Mouse (Mus musculus): ENCODE measurements around the gene Zfp14. TPM values are rescaled to one million over a fixed set of nuclear protein-coding genes. Genes with fewer than 3 reads are reported as not detected.

Zfp14 gene
- total RNA-seq, 2 experiments from 2014 or later = 8.5 to 8.7 TPM

Small RNA genes within 50 kb of the gene (microRNA-seq; reads per million reads assigned to microRNA genes)
- gene Gm23368 = 0 reads per million in 2 experiments

Other genes with a start within 250 kb of the Zfp14 start
- 10 to 100 TPM; 18.9 to 23.2 TPM for gene Zfp790, start 235.3 kb downstream of the Zfp14 start, total RNA-seq (2021)
- 10 to 100 TPM; 17.1 to 24.1 TPM for gene Zfp940, start 197.7 kb downstream of the Zfp14 start, total RNA-seq (2021)
- 10 to 100 TPM; 14.0 to 14.4 TPM for gene Zfp420, start 191.4 kb downstream of the Zfp14 start, total RNA-seq (2021)
- gene Zfp27, start 144.8 kb downstream of the Zfp14 start, total RNA-seq (2021) = 10 to 100 TPM; 20.0 to 21.3 TPM
- gene Zfp383, start 143.2 kb downstream of the Zfp14 start, total RNA-seq (2021) = 1 to 10 TPM; 9.0 to 9.3 TPM
- 10 to 100 TPM; 21.3 to 22.0 TPM for gene Zfp74, start 97.3 kb downstream of the Zfp14 start, total RNA-seq (2021)
- 1 to 10 TPM; 4.7 to 5.9 TPM for gene Zfp568, start 67.4 kb downstream of the Zfp14 start, total RNA-seq (2021)
- gene Zfp82, start 21.5 kb upstream of the Zfp14 start, total RNA-seq (2021) = 1 to 10 TPM; 3.2 to 4.1 TPM
- 1 to 10 TPM in 1 of 2 experiments, not detected in 1; 2.2 TPM for gene Gm26920, start 39.0 kb upstream of the Zfp14 start, total RNA-seq (2021)
- gene Zfp566, start 39.1 kb upstream of the Zfp14 start, total RNA-seq (2021) = 10 to 100 TPM; 10.3 to 13.1 TPM
- gene Zfp260, start 43.4 kb upstream of the Zfp14 start, total RNA-seq (2021) = 10 to 100 TPM; 54.7 to 62.8 TPM
- 10 to 100 TPM; 28.0 to 32.8 TPM for gene Zfp382, start 70.6 kb upstream of the Zfp14 start, total RNA-seq (2021)
- gene Zfp146, start 118.4 kb upstream of the Zfp14 start, total RNA-seq (2021) = 10 to 100 TPM; 52.7 to 56.3 TPM
- 1 to 10 TPM; 5.3 to 5.6 TPM for gene Cox7a1, start 132.8 kb upstream of the Zfp14 start, total RNA-seq (2021)
- gene Capns1, start 147.4 kb upstream of the Zfp14 start, total RNA-seq (2021) = 100 to 1,000 TPM; 215 to 229 TPM
- gene Polr2i, start 180.6 kb upstream of the Zfp14 start, total RNA-seq (2021) = 10 to 100 TPM; 57.5 to 71.1 TPM
- gene Tbcb, start 180.9 kb upstream of the Zfp14 start, total RNA-seq (2021) = 100 to 1,000 TPM; 157 to 171 TPM
- not detected for gene Ovol3, start 184.3 kb upstream of the Zfp14 start, total RNA-seq (2021)
- gene Thap8, start 228.7 kb upstream of the Zfp14 start, total RNA-seq (2021) = under 1 TPM in 1 of 2 experiments, not detected in 1; 0.27 TPM
- gene Wdr62, start 229.0 kb upstream of the Zfp14 start, total RNA-seq (2021) = 1 to 10 TPM; 2.5 to 4.5 TPM
- gene Clip3, start 240.3 kb upstream of the Zfp14 start, total RNA-seq (2021) = 100 to 1,000 TPM; 572 to 600 TPM

Measured in layer of hippocampus, postnatal 10 days (tissue).